Mouse (Mus musculus): ENCODE results near the gene Tek. TPM values are rescaled to one million over a fixed set of nuclear protein-coding genes. Genes with fewer than 3 reads are reported as not detected.

Gene Tek
- polyA plus RNA-seq, 1 experiment from 2014 or later = 14.6 TPM

DNA sequence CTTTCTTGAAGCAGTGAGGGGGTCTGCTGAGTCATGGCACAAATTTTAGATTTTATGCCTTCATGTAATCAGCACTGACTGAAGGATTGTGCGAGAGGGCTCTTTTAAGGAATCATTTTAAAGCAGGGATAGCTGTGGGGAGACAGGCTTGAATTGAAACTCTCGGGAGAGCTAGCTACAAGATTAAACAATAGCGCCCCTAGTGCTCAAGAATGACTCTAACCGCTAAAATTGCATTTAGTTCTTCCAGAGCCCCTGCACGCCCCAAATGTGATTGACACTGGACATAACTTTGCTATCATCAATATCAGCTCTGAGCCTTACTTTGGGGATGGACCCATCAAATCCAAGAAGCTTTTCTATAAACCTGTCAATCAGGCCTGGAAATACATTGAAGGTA is 88.3 kb downstream of the Tek start:
- Histone ChIP-seq H3K36me3 (no peaks in the 10 kb centered on the region), H3K9me3 (no peaks in the 10 kb centered on the region), H3K4me3 (no peak overlapping the region), H3K27ac (no peak overlapping the region), H3K27me3 (no peaks in the 10 kb centered on the region), H3K4me2 (no peak overlapping the region), H3K9ac (no peak overlapping the region), H3K4me1 (no peaks in the 10 kb centered on the region)
- no peak for ATAC-seq (ENCODE audit: insufficient number of reproducible peaks, low FRiP score, low TSS enrichment, low read depth)
- WGBS = 34% methylated on average over 5 of the region's 5 CpGs

DNA sequence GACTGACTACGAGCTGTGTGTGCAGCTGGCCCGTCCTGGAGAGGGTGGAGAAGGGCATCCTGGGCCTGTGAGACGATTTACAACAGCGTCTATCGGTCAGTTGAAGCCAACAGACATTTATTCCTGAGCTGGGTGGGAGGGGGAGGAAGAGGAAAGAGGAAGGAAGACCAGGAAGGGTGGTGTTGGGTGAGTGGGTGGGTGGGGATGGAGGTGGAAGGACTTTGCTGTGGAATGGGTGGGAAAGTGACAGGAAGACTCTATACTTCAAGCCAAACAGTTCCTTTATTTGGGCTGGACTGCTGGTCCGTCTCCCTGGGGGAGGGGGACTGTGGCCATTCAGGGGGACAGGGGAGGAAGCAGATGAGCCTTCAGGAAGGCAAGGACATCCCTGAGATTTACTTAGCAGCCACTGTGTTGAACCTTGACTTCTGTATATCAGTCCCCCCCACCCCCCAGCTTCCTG is 90.9 kb downstream of the Tek start:
- ATAC-seq (ENCODE audit: insufficient number of reproducible peaks, low FRiP score, low TSS enrichment, low read depth) = no peak
- 62% methylated on average over 6 of the region's 6 CpGs for WGBS
- Histone ChIP-seq H3K36me3 (no peaks in the 10 kb centered on the region), H3K27me3 (no peaks in the 10 kb centered on the region), H3K9me3 (no peaks in the 10 kb centered on the region), H3K4me1 (no peaks in the 10 kb centered on the region), H3K27ac (no peak overlapping the region), H3K9ac (no peak overlapping the region), H3K4me2 (no peak overlapping the region), H3K4me3 (no peak overlapping the region)

DNA sequence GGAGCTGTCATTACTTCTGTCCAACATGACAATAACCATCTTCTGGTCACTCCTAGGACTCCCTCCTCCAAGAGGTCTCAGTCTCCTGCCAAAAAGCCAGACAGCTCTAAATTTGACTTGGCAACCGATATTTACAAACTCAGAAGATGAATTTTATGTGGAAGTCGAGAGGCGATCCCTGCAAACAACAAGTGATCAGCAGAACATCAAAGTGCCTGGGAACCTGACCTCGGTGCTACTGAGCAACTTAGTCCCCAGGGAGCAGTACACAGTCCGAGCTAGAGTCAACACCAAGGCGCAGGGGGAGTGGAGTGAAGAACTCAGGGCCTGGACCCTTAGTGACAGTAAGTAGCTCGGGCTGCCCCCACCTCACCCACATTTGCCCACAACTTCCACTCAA is 98.0 kb downstream of the Tek start:
- no peaks in the 10 kb centered on the region for H3K27me3 ChIP-seq
- no peaks in the 10 kb centered on the region for H3K36me3 ChIP-seq
- no peak for ATAC-seq (ENCODE audit: insufficient number of reproducible peaks, low FRiP score, low TSS enrichment, low read depth)
- H3K27ac ChIP-seq = no peak overlapping the region
- H3K4me1 ChIP-seq = no peaks in the 10 kb centered on the region
- no peaks in the 10 kb centered on the region for H3K9me3 ChIP-seq
- H3K9ac ChIP-seq = no peak overlapping the region
- no peak overlapping the region for H3K4me2 ChIP-seq
- H3K4me3 ChIP-seq = no peak overlapping the region
- 61% methylated on average over 7 of the region's 7 CpGs for WGBS

DNA sequence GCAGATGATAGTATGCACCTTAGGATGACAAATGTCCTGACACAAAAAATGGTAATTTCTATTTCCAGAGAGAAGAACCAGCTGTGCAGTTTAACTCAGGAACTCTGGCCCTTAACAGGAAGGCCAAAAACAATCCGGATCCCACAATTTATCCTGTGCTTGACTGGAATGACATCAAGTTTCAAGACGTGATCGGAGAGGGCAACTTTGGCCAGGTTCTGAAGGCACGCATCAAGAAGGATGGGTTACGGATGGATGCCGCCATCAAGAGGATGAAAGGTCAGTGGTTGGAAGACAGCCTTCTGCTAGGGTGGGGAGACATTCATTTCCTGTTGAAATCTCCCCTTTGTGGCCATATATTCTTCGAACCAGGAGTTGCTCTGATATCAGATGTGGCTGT is 114.2 kb downstream of the Tek start:
- Histone ChIP-seq H3K9me3 (no peaks in the 10 kb centered on the region), H3K27ac (no peak overlapping the region), H3K4me1 (no peaks in the 10 kb centered on the region), H3K36me3 (no peaks in the 10 kb centered on the region), H3K4me2 (no peak overlapping the region), H3K4me3 (no peak overlapping the region), H3K9ac (no peak overlapping the region), H3K27me3 (no peaks in the 10 kb centered on the region)
- no peak for ATAC-seq (ENCODE audit: insufficient number of reproducible peaks, low FRiP score, low TSS enrichment, low read depth)
- 87% methylated on average over 7 of the region's 7 CpGs for WGBS

DNA sequence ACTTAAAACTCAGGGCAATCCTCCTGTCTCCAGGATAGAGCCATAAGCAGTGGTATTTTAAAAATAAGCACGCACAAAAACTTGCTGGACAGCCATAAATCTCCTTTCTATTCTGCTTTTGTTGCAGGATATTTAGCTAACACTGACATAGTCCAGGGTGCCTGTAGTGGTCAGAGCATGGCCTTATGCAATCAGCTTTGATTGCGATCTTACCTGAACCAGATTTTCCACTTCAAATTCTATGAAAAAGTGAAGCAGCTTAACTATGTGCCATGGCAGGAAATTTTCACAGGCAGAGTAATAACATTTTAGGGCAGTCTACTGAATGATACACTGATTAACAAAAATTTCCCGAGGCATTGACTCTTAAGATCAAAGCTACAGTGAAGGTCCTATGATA is 115.2 kb downstream of the Tek start:
- WGBS = 71% methylated on average over 3 of the region's 3 CpGs

DNA sequence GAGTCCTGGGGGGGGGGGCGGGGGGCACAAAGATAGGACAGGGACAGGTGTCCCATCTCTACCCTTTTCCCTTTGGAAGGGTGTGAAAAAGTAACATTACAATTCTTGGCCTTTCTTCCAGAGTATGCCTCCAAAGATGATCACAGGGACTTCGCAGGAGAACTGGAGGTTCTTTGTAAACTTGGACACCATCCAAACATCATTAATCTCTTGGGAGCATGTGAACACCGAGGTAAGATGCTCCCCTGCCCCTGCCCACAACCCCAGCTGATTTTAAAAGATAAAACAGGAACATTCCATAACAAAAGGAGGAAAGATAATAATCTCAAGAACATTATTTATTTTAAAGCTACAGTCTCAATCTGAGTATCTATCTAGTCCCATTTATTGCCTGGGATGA is 116.1 kb downstream of the Tek start:
- WGBS = 50% methylated on average over 3 of the region's 3 CpGs
- no peak for ATAC-seq (ENCODE audit: insufficient number of reproducible peaks, low FRiP score, low TSS enrichment, low read depth)

More for the DNA sequence above, 115.2 kb downstream of the Tek start:
- no peak overlapping the region for H3K4me3 ChIP-seq
- no peak overlapping the region for H3K27ac ChIP-seq
- no peak for ATAC-seq (ENCODE audit: insufficient number of reproducible peaks, low FRiP score, low TSS enrichment, low read depth)
- no peaks in the 10 kb centered on the region for H3K9me3 ChIP-seq
- H3K9ac ChIP-seq = no peak overlapping the region
- H3K36me3 ChIP-seq = no peaks in the 10 kb centered on the region
- H3K27me3 ChIP-seq = no peaks in the 10 kb centered on the region
- no peaks in the 10 kb centered on the region for H3K4me1 ChIP-seq
- no peak overlapping the region for H3K4me2 ChIP-seq

DNA sequence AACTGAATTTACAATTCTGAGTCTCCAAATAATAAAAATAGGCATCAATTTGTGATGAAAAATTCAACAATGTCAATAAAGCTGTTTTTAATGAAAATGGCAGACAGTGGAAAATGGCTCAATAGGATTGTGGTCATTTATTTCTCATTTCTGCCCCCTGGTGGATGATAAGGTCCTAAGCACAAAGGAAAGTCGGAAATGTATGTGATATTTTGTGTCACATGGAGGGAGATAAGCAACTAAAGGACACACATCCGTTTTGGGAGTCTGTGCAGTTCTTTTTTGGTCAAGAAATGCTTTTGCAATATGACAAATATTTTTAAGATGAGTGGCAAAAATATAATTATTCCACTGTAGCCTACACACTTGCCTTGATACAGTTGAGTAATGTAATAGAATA is 161.7 kb downstream of the Tek start:
- no peak overlapping the region for H3K27ac ChIP-seq
- no peak overlapping the region for H3K9ac ChIP-seq
- H3K4me2 ChIP-seq = no peak overlapping the region
- no peaks in the 10 kb centered on the region for H3K27me3 ChIP-seq
- H3K9me3 ChIP-seq = no peaks in the 10 kb centered on the region
- no peaks in the 10 kb centered on the region for H3K4me1 ChIP-seq
- no peaks in the 10 kb centered on the region for H3K36me3 ChIP-seq
- WGBS = 25% methylated on average over 2 of the region's 2 CpGs
- H3K4me3 ChIP-seq = no peak overlapping the region
- ATAC-seq (ENCODE audit: insufficient number of reproducible peaks, low FRiP score, low TSS enrichment, low read depth) = no peak

More for the DNA sequence above, 116.1 kb downstream of the Tek start:
- Histone ChIP-seq H3K4me2 (no peak overlapping the region), H3K36me3 (no peaks in the 10 kb centered on the region), H3K4me1 (no peaks in the 10 kb centered on the region), H3K27me3 (no peaks in the 10 kb centered on the region), H3K27ac (no peak overlapping the region), H3K9me3 (no peaks in the 10 kb centered on the region), H3K4me3 (no peak overlapping the region), H3K9ac (no peak overlapping the region)

DNA sequence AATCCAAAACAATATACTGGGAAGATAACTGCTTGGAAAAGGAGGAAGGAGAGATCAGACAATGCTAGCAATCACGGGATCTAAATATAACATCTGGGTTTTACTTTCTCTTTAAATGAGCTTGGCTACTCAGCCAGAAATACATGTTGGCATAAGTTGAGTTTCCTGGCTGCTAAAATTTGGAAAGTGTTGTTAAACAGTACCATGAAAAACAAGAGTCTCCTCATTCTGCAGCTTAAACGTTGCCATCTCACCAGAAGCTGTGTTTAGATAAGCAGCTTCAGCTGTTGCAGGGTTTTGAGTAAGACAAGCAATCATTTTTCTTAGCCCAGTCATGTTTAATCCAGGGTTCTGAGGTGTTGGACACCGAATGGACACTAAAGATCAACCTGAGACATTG is 162.7 kb downstream of the Tek start:
- no peaks in the 10 kb centered on the region for H3K36me3 ChIP-seq
- WGBS = 59% methylated on average over 3 of the region's 3 CpGs
- ATAC-seq (ENCODE audit: insufficient number of reproducible peaks, low FRiP score, low TSS enrichment, low read depth) = no peak

More for the DNA sequence above, 162.7 kb downstream of the Tek start:
- no peaks in the 10 kb centered on the region for H3K9me3 ChIP-seq
- H3K4me3 ChIP-seq = no peak overlapping the region
- no peak overlapping the region for H3K9ac ChIP-seq
- no peak overlapping the region for H3K27ac ChIP-seq
- no peaks in the 10 kb centered on the region for H3K27me3 ChIP-seq
- H3K4me1 ChIP-seq = no peaks in the 10 kb centered on the region
- no peak overlapping the region for H3K4me2 ChIP-seq

Other genes with a start within 250 kb of the Tek start
- not detected in 2 replicates for gene Gm10306, start 182.7 kb upstream of the Tek start, polyA plus RNA-seq (2015; fragmentation: Nextera tagmentation; extraction: Ambion mirVana)
- 13.0 and 16.2 TPM in 2 replicates for gene Caap1, start 182.5 kb upstream of the Tek start, polyA plus RNA-seq (2015; fragmentation: Nextera tagmentation; extraction: Ambion mirVana)
- gene Plaa, start 136.0 kb upstream of the Tek start, polyA plus RNA-seq (2015; fragmentation: Nextera tagmentation; extraction: Ambion mirVana) = 55.8 and 57.3 TPM in 2 replicates
- 27.2 and 30.4 TPM in 2 replicates for gene Ift74, start 124.8 kb upstream of the Tek start, polyA plus RNA-seq (2015; fragmentation: Nextera tagmentation; extraction: Ambion mirVana)
- gene Lrrc19, start 89.1 kb upstream of the Tek start, polyA plus RNA-seq (2015; fragmentation: Nextera tagmentation; extraction: Ambion mirVana) = 0.60 and 0.66 TPM in 2 replicates
- gene Eqtn, start 189.6 kb downstream of the Tek start, polyA plus RNA-seq (2015; fragmentation: Nextera tagmentation; extraction: Ambion mirVana) = not detected in 2 replicates
- 26.5 and 29.0 TPM in 2 replicates for gene Mysm1, start 239.8 kb downstream of the Tek start, polyA plus RNA-seq (2015; fragmentation: Nextera tagmentation; extraction: Ambion mirVana)

All from limb, embryonic 15.5 days (tissue).